Mouse (Mus musculus) left cerebral cortex, postnatal 36 days (tissue): ENCODE results near the gene Tnfrsf22. TPM values are rescaled to one million over a fixed set of nuclear protein-coding genes. Genes with fewer than 3 reads are reported as not detected.
A peak's percentile ranks its signal among the peaks of the same experiment; 100 is the strongest.
"Not testable (repeated sequence)": the region's sequence is repeated elsewhere in the genome, so short reads cannot be mapped to it uniquely, and the experiment has no call there.

ENCODE experiments used
- DNase-seq, 2 experiments: peaks; one replicate each; pipeline ENCODE4 v3.0.0; 2021 to 2022; ENCODE audit warnings: low spot score in 2 of 2, mixed read lengths in 1 of 2
- intact Hi-C: fragments of 180-260 bp; cut with DNase I; formaldehyde crosslinking; loops from one replicate; pipeline ENCODE4 v1.15.1; 2025
- total RNA-seq, 2 experiments: library from RNA; stranded (reverse); gene quantifications; 2 replicates each; pipeline ENCODE4 v1.2.3; 2021

Tnfrsf22 gene
- 1 to 10 TPM in 1 of 2 experiments, under 1 TPM in 1; 0.84 to 1.8 TPM for total RNA-seq

DNA sequence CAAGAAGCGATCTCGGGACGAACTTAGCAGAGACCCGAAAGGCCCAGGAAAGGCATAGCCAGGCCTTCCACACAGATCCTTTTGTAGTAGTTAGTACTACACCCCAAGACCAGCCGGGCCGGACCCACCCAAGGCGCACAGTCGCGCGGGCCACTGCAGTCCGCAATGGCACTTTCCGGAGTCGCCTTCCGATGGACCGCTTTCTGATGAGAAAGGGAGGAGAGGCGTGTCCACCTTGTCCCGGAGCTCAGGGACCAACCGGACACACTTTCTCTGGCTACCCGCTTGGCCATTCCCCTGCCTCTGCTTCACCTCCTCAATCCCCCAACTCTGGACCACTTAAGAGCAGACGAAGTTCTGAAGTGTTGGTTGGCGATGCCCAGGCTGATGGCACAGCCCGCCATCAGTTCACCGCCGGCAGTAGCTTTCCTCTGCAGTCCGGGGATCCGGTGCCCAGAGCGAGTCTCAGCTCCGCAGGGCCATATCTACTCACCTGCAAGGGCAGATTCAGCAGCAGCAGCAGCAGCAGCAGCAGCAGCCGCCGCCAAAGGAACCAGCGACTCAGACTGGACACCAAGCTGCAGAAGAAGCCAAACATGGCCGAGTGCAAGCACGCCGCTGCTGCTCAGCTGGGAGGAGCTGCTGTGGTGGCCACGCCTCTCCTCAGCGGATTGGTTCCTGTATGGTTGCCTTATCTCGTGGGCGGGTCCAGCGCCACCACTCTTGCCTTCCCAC lies at the start of gene Tnfrsf22:
Gene Tnfrsf22 (minus strand): TSS at position 628 of the 735 bp plus-strand sequence.
- intact Hi-C loops: no loop called here
- peak; percentile 60 to 64 for DNase-seq

- intact Hi-C loops: loop anchor here (5.0 kb wide), 1 partner anchor 114 kb away; no protein-coding TSS in a partner anchor
- DNase-seq: no peak
These were observed 46.7 kb upstream of the Tnfrsf22 start for GRCm38 (mm10) chr7:143696140-143696539.

DNA sequence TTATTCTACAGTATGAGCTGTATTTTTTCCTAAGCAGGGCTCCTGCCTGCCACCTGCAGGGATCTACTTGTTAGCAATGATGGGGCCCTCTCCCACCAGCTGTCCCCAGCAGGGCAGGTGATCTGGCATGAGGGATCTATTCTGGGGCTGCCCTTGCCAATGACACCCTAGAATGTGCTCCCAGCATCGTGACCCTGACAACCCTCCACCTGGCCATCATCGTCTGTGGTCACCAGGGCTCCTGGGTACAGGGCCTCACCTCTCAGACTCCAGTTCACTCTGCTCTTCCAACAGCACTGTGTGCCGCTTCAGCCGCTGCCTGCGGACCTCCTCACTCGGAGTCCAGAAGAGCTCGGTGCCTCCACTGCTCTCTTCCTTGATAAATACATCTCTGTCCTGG lies 45.1 kb upstream of the Tnfrsf22 start:
- DNase-seq: no peak

DNA sequence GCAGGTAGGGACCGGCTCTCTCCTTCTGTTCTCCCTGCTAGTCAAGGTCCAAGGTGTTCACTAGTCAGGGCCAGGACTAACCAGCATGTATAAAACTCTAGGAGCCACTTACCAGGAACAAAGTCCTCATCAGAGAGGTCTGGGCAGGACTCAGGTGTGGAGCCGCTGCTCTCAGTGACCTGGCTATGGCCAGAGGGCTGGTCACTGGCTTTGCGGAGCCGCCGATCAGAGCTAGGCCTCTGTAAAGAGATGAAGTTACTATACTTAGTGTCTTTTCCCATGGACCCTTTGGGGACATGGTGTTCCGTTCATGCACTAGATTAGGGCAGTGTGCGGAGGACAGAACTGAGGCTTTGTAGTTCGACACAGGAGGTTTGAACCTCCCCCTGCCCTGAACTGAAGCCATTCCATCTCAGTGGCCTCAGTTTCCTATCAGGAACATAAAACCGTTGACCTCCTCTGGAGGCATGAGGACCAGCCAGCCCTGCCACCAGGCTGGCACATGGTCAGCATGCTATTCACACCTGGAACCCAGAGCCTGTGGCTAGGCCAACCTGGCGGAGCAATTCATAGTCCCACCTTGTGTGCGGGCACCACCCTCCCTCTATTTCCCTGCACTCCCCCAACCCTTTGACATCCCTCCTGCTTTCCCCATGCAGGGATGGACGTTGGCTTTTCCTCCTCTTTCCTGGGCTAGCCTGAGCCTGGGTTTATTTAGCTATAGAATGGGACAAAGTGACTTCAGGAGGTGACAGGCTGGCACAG lies 43.5 kb upstream of the Tnfrsf22 start:
- DNase-seq: no peak
- intact Hi-C loops: no loop called here

More for the DNA sequence above, 45.1 kb upstream of the Tnfrsf22 start:
- intact Hi-C loops: no loop called here

GRCm38 (mm10) chr7:143691909-143692308 lies 42.4 kb upstream of the Tnfrsf22 start:
- DNase-seq: no peak
- intact Hi-C loops: no loop called here

- intact Hi-C loops: no loop called here
- DNase-seq: no peak
These were observed 41.7 kb upstream of the Tnfrsf22 start for GRCm38 (mm10) chr7:143691181-143691580.

DNA sequence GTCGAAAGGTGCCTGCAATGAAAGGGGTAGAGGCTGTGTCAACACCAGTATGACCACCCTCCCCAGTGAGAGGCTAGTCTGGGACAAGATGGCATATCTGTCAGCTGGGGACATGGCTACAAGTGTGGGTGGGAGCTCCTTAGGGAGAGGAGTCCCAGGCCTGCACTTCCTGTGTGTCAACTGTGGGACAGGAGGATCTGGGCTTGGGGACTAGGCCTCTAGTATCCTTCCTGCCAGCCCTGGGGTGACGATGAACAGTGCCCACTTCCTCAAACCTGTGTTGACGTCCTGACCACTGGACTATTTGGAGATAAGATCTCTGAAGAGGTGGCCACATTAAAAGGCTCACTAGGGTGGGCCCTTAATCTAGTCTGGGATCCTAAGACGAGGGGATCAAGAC lies 40.5 kb upstream of the Tnfrsf22 start:
- DNase-seq: no peak
- intact Hi-C loops: no loop called here

- DNase-seq: no peak
- intact Hi-C loops: no loop called here
These were observed 40.0 kb upstream of the Tnfrsf22 start for GRCm38 (mm10) chr7:143689481-143689880.

GRCm38 (mm10) chr7:143686676-143687075 lies 37.2 kb upstream of the Tnfrsf22 start:
- DNase-seq, intact Hi-C loops: not testable (repeated sequence)

DNA sequence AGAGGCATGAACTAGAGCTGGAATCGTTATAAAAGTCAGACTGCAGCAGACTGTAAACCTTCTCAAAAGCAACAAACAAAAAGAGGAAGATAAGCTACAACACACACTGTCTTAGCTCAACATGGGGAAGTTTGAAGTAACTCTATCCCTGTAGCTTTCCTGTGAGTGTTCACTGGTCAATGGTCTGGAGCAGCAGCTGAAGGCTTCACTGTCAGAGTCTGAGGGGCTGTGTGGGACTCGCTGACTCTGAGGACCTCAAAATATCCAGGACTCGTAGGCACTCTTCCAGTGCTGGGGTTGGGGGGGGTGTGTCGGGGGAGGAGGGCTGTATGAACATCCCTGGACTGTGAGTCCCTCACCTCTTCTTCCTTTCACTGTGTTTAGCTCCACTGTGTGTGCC lies 36.7 kb upstream of the Tnfrsf22 start:
- intact Hi-C loops, DNase-seq: not testable (repeated sequence)

GRCm38 (mm10) chr7:143685359-143686067 lies 36.1 kb upstream of the Tnfrsf22 start, which contains the start of gene Tnfrsf23:
Gene Tnfrsf23 (minus strand): TSS chr7:143685872.
- DNase-seq: peak; percentile 61 to 71
- intact Hi-C loops: no loop called here

- DNase-seq, intact Hi-C loops: not testable (repeated sequence)
These were observed 35.1 kb upstream of the Tnfrsf22 start for GRCm38 (mm10) chr7:143684569-143684968.

- no peak for DNase-seq
- intact Hi-C loops: no loop called here
These were observed 32.1 kb upstream of the Tnfrsf22 start for GRCm38 (mm10) chr7:143681566-143681965.

DNA sequence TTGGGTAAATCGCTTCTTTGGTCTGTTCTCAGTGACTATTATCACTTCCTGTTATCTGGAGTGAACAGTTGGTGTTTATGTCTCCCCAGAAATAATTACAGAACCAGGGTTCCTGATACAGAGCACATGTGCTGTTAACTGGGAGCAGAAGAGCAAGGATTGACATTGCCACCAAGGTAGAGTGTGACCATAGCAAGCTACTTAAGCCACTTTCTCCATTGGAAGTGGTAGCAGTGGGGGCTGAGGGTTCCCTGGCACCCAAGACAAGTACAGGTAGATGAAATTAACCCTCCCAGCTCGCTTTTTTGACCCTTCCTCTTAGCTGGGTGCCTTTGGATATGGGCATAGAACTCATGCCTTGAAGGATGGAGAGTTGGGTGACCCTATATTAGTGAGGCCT lies 31.4 kb upstream of the Tnfrsf22 start:
- DNase-seq, intact Hi-C loops: not testable (repeated sequence)

DNA sequence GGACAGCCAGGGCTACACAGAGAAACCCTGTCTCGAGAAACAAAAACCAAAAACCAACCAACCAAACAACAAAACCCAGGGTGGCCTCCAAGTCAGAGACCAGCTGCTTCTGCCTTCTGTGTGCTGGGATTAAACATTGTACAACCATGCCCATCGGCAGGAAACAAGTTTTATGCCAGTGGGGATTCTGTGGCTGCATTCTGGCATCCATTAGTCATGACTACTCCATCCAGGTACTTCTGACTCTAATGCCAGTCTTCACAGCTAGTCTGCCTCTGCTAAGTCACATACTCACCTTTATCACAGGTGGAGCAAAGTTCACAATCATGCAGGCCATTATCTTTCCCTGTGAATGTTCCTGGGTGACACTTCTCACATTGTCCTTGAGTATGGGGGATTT lies 30.2 kb upstream of the Tnfrsf22 start:
- intact Hi-C loops, DNase-seq: not testable (repeated sequence)

DNA sequence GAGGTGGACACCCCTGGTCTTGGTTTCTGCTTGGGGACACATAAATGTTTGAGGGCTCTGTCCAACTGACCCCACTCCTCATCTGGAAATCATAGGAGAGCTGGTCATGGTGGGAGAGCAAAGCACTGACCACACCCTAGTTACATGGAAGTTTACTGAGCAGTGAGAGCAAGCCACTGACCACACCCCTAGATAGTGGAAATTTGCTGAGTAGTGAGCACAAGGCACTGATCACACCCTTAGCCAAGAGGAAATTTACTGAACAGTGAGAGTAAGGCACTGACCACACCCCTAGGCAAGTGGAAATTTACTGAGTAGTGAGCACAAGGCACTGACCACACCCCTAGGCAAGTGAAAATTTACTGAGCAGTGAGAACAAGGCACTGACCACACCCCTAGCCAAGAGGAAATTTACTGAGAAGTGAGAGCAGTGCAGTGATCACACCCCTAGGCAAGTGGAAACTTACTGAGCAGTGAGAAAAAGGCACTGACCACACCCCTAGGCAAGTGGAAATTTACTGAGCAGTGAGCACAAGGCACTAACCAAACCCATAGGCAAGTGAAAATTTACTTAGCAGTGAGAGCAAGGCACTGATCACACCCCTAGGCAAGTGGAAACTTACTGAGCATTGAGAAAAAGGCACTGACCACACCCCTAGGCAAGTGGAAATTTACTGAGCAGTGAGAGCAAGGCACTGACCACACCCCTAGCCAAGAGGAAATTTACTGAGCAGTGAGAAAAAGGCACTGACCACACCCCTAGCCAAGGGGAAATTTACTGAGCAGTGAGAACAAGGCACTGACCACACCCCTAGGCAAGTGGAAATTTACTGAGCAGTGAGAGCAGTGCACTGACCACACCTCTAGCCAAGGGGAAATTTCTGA lies 17.2 kb upstream of the Tnfrsf22 start:
- intact Hi-C loops: no loop called here
- DNase-seq: no peak

DNA sequence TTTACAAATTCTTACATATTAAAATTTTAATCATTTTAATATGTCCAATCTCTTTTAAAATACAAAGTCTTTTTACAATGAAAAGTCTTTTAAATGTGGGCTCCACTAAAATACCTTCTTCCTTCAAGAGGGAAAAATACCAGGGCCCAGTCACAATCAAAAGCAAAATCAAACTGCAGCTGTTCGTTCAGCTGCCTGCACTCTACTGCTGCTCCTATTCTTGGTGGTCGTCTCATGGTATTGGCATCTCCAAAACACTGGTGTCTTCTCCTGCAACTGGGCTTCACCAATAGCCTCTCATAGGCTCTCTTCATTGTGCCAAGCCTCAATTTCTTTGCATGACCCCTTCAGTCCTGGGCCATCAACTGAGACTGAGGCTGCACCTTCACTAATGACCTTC lies 14.0 kb upstream of the Tnfrsf22 start:
- intact Hi-C loops: no loop called here
- DNase-seq: no peak

GRCm38 (mm10) chr7:143660797-143661196 lies 11.3 kb upstream of the Tnfrsf22 start:
- intact Hi-C loops: no loop called here
- DNase-seq: no peak

GRCm38 (mm10) chr7:143649769-143650346 lies 397 bp upstream of the Tnfrsf22 start:
- intact Hi-C loops: not testable (repeated sequence)

More at GRCm38 (mm10) chr7:143649769-143650346, 397 bp upstream of the Tnfrsf22 start:
- not testable (repeated sequence) for DNase-seq
